Mouse (Mus musculus) retina, adult 2 months (tissue): Measurements from ENCODE around the gene Cacna1a.

Experiments used
- DNase-seq: peaks from one replicate; pipeline ENCODE4 v3.0.0-alpha.2; 2012; ENCODE audit warnings: low read depth, low spot score

Cacna1a gene

GRCm38 (mm10) chr8:84635397-84636050, 247.3 kb downstream of the Cacna1a start:
- DNase-seq, result no peak

- DNase-seq, result no peak
Measured at GRCm38 (mm10) chr8:84636051-84636691, 247.9 kb downstream of the Cacna1a start.

DNA sequence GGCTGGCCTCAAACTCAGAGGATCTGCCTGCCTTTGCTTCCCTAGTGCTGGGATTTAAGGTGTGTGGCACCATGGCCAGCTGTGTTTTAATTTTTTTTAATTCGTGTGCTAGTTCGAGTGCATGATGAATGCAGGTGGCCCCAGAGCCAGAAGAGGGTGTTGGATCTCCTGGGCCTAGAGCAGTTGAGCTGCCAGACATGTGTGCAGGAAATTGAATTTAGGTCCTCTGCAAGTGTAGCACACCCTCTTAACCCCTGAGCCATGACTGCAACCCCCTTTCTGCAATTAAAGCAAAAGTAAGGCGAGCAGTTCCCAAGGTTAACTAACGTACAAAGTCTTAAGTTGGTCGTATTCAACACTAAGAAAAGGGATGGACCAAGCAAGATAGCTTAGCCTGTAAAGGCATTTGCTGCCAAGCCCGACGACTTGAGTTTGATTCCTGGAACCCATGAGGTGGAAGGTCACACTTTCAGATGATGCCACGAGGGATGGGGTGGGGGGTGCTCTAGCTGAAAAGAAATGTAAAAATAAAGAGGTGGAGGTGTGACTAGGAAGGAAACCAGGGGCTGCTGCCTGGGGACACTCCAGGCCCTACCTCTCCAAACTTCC, 249.8 kb downstream of the Cacna1a start:
- no peak for DNase-seq

GRCm38 (mm10) chr8:84638555-84639161, 250.4 kb downstream of the Cacna1a start:
- DNase-seq, result no peak

- peak; percentile 94 for DNase-seq
Measured at GRCm38 (mm10) chr8:84639162-84640009, 251.1 kb downstream of the Cacna1a start.

DNA sequence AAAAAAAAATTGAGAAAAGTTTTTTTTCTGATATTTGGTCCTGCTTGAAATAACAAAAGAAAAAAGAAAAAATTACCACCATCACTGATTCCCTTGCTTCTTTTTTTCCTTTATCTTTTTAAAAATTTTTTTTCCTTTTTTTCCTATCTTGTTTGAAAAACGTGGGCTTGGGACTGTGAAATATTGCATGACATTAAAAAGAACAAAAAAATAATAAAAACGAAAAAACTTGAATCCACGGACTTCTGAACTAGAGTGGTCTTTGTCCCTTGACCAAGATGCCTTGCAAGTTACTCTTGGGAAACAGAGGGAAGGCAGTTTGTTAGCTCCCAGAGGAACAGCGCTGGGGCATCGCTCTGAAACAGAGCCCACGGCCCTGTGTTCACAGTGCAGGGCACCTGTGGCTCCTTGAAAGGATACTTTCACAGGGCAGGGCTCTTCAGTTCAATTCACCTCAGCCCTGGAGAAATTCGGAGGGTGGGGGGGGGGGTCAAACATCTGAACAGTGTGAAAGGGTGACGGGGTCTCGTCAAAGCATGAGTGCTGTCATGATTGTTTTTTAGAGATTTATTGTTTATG, 251.9 kb downstream of the Cacna1a start:
- DNase-seq, result no peak

- DNase-seq, result no peak
Measured at GRCm38 (mm10) chr8:84640617-84641294, 252.5 kb downstream of the Cacna1a start.

GRCm38 (mm10) chr8:84641578-84642361, 253.5 kb downstream of the Cacna1a start:
- DNase-seq, result no peak

DNA sequence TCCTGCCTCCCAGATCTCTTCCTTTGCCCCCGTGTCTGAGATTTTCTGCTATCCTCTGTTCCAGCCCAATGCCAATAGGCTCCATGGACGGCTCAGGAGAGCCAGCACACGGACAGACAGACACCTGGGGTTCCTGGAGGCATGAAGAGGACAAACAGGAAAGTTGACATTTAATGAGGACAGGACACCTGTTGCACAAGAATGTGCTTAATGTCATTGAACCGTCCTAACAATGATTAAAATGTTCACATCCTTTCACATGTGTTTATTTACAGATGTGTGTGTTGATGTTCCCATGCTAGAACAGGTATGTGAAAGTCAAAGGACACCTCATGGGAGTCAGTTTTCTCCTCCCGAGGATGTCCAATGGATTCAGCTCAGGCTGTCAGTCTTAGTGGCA, 254.8 kb downstream of the Cacna1a start:
- no peak for DNase-seq

DNA sequence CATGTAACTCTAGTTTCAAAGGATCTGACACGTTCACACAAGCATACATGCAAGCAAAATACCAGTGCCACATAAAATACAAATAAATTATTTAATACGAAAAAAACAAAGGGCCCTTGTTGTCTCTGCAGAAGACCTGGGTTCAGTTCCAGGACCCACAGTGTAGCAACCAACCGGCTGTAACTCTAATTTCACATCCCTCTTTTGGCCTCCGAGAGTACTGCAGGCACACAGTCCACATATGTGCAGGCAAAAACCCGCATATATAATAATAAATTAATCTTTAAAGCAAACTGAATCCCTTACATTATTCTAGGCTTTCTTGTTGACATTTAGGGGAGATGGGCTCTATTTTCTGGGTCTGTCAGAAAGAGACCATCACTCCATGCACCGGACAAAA, 258.6 kb downstream of the Cacna1a start:
- no peak for DNase-seq

GRCm38 (mm10) chr8:84647461-84647901, 259.2 kb downstream of the Cacna1a start:
- no peak for DNase-seq

- no peak for DNase-seq
Measured at GRCm38 (mm10) chr8:84650213-84650612, 262.0 kb downstream of the Cacna1a start.

GRCm38 (mm10) chr8:84653092-84653631, 264.9 kb downstream of the Cacna1a start:
- no peak for DNase-seq

GRCm38 (mm10) chr8:84654597-84654996, 266.4 kb downstream of the Cacna1a start:
- DNase-seq, result no peak

DNA sequence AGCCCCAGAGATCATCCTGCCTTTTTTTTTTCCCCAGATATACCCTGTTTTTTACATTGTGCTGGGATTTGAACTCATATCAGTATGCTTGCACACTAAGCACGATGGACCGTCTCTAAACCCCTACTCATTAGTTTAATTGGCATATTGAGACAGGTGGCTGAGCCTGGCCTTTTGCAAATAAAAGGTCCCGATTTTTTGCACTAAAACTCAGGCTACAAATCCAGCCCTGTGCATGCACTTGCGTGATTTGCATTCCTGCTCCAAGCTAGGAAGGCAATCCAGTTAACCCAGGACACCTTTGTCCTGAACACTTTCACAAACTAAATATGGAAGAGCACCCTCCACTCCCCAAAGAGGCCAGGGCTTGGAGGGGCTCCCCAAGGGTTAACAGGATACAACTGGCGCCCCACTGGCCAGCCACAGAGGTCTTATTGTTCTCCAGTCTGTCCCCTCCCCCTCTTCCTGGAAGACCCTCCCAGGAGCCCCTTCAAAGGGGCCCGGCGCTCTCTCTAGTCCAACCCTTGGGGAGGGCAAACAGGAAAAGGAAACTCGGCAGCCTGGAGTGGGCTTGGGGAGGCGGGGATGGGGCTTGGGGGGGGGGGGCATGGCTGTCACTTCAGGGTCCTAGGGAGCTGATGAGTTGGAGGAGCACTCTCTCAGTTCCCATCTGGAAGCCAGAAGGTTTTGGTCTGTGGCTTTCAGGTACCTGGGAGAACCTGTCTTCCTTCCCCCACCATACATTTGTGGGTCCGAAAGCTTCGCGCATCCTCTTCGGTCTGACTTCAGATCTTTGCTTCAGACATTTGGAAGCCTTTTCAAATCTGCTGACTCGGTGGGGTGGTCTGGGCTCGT, 267.3 kb downstream of the Cacna1a start:
- no peak for DNase-seq

DNA sequence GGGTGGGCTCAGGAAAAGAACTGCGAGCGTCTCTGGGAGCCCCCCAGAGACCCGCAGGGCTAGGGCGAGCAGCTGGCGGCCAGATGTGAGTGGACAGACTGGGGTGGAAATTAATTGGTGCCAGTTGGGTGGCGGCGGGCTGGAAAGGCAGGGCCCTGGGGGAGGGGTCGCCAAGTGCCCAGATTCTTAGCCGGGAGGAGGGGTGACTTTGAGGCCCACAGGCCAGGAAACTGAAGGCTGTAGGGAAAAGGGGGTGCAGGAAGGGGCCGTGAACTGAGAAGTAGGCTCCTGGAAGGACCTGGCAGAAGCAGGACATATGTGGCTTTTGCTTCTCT, 267.9 kb downstream of the Cacna1a start:
- no peak for DNase-seq

GRCm38 (mm10) chr8:84656641-84657126, 268.4 kb downstream of the Cacna1a start:
- no peak for DNase-seq

DNA sequence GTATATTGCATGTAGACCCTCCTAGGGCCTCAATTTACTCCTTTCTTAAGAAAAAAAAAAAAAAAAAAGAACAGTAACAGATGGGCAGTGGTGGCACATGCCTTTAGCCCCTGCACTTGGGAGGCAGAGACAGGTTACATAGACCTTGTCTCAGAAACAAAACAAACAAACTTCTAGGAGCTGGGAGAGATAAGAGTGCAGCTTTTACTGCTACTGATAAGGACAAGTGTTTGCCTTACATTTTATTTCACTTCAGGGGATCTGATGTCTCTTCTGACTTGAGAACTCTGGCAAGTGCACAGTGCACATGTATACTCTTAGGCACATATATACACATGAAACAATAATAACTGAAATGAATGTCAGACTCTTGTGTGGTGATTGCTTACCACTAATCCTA, 269.0 kb downstream of the Cacna1a start:
- no peak for DNase-seq

- DNase-seq, result no peak
Measured at GRCm38 (mm10) chr8:84657680-84658079, 269.4 kb downstream of the Cacna1a start.
